ENCODE assay signal across 8 mouse cellular contexts in the genomic region with DNA sequence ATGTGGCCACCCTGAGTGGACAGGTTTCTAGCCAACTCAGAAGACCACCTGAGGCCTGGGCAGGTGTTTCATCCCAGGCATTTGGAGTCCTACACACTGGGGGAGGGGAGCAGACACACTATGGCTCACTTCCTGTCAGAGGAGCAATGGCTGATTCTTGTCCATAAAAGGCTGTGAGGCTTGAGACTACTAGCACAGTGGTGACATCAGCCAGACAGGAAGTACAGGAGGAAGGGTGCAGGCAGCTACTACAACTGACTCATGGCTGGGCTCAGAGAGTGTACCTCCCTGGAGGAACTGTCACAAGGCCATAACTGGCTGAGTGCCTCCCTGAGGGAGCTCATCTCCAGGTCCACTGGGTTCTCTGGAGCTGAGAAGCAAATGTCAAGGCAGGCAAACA. TPM values are rescaled to one million over a fixed set of nuclear protein-coding genes. Genes with fewer than 3 reads are reported as not detected.
A peak's percentile ranks its signal among the peaks of the same experiment; 100 is the strongest.
DNase-seq lines count a peak whose midpoint lies in the region; ATAC-seq and TF ChIP-seq lines count a peak whose summit lies in the region.

No protein-coding gene starts in this region.

- H3K27ac ChIP-seq in neural tube, embryonic 12.5 days: 0 out of 2 replicates have a peak overlapping the region, but pooled peaks have one; percentile 3
- H3K27ac ChIP-seq in embryonic fibroblast, embryonic 13.5 days (ENCODE audit: insufficient read depth, low read length): peak overlapping the region; percentile 95
- peak overlapping the region; percentile 77 for H3K27ac ChIP-seq in liver, embryonic 12.5 days
- H3K27ac ChIP-seq in small intestine, adult 2 months (ENCODE audit: insufficient read depth, low read depth, low read length): peak overlapping the region; percentile 91

- no peak for ATAC-seq in neural tube, embryonic 12.5 days (ENCODE audit: low FRiP score, low read depth)
- ATAC-seq in liver, embryonic 12.5 days: peak; percentile 35; the same call in 1 of the 2 replicates
- ATAC-seq in erythroid progenitor cell, adult 5-6 weeks (replicated peaks; ENCODE audit: low FRiP score, poor library complexity, severe bottlenecking): no peak

- TF ChIP-seq POLR2A in embryonic fibroblast, embryonic 13.5 days (IDR thresholded peaks at IDR 0.05; ENCODE audit: low read depth, low read length): no peak
- TF ChIP-seq POLR2A in small intestine, adult 2 months (IDR thresholded peaks at IDR 0.05; ENCODE audit: low read depth, low read length): no peak; the same call in 1 of the 2 replicates

- peaks cover 16% of the 10 kb centered on the region for H3K4me1 ChIP-seq in neural tube, embryonic 12.5 days
- H3K4me1 ChIP-seq in embryonic fibroblast, embryonic 13.5 days (ENCODE audit: control insufficient read depth, insufficient read depth, low read length): peaks cover 66% of the 10 kb centered on the region
- H3K4me1 ChIP-seq in liver, embryonic 12.5 days: peaks cover 84% of the 10 kb centered on the region
- peaks cover 50% of the 10 kb centered on the region for H3K4me1 ChIP-seq in small intestine, adult 2 months (ENCODE audit: control insufficient read depth, insufficient read depth, insufficient read length, low read length)

- TF ChIP-seq CTCF in embryonic fibroblast, embryonic 13.5 days (IDR thresholded peaks at IDR 0.05; ENCODE audit: borderline replicate concordance, insufficient read depth, low read length): no peak
- TF ChIP-seq CTCF in small intestine, adult 2 months (IDR thresholded peaks at IDR 0.05; ENCODE audit: extremely low read depth, insufficient read length, insufficient replicate concordance, low read depth, low read length): no peak

- no peak overlapping the region for H3K4me3 ChIP-seq in neural tube, embryonic 12.5 days
- no peak overlapping the region for H3K4me3 ChIP-seq in embryonic fibroblast, embryonic 13.5 days (ENCODE audit: insufficient read depth, low read length)
- no peak overlapping the region for H3K4me3 ChIP-seq in liver, embryonic 12.5 days
- no peak overlapping the region for H3K4me3 ChIP-seq in small intestine, adult 2 months (ENCODE audit: low read depth, low read length)

- DNase-seq in neural tube, embryonic 10.5 days (ENCODE audit: extremely low spot score, low spot score): no peak
- DNase-seq in R1 (ENCODE audit: low read depth, low spot score): peak; percentile 84
- DNase-seq in induced T-regulatory cell, adult 2 months (ENCODE audit: low read depth): peak; percentile 93

- H3K27me3 ChIP-seq in neural tube, embryonic 12.5 days (replicated peaks): no peaks in the 10 kb centered on the region
- no peaks in the 10 kb centered on the region for H3K27me3 ChIP-seq in liver, embryonic 12.5 days (replicated peaks)
- no peaks in the 10 kb centered on the region for H3K27me3 ChIP-seq in small intestine, adult 2 months (ENCODE audit: control insufficient read depth, insufficient read depth, low read length)

- no peaks in the 10 kb centered on the region for H3K9me3 ChIP-seq in neural tube, embryonic 12.5 days
- no peaks in the 10 kb centered on the region for H3K9me3 ChIP-seq in liver, embryonic 12.5 days (replicated peaks)

- no peak overlapping the region for H3K4me2 ChIP-seq in neural tube, embryonic 12.5 days (replicated peaks)
- H3K4me2 ChIP-seq in liver, embryonic 12.5 days: no peak overlapping the region

- H3K9ac ChIP-seq in neural tube, embryonic 12.5 days: no peak overlapping the region
- H3K9ac ChIP-seq in liver, embryonic 12.5 days: no peak overlapping the region

- H3K36me3 ChIP-seq in neural tube, embryonic 12.5 days: peaks cover 12% of the 10 kb centered on the region
- H3K36me3 ChIP-seq in liver, embryonic 12.5 days: peaks cover 95% of the 10 kb centered on the region
- H3K36me3 ChIP-seq in small intestine, adult 2 months (ENCODE audit: control insufficient read depth, insufficient read depth, low read length): peaks cover 76% of the 10 kb centered on the region

RNA-seq across cellular contexts. Expression of a gene that starts 41.5 kb away (rescaled TPM):
- polyA plus RNA-seq in neural tube, embryonic 12.5 days (2016; fragmentation: Nextera tagmentation; extraction: Ambion mirVana): 20.9 and 21.0 TPM in 2 replicates
- 718 and 1,071 TPM in 2 replicates for polyA plus RNA-seq in embryonic fibroblast, embryonic 13.5 days (2011; ENCODE audit: insufficient read length, low read depth, missing spikeins)
- polyA plus RNA-seq in liver, embryonic 12.5 days (2016; fragmentation: Nextera tagmentation; extraction: Ambion mirVana): 32.5 and 34.2 TPM in 2 replicates
- polyA plus RNA-seq in small intestine, adult 2 months (2012; rRNA removed): 44.8 and 89.4 TPM in 2 replicates
- 104 and 105 TPM in 2 replicates for total RNA-seq in erythroid progenitor cell, adult 5-6 weeks (2015; ENCODE audit: low replicate concordance)
- total RNA-seq in erythroid progenitor cell, adult 5-6 weeks (2017; ENCODE audit: low replicate concordance): 198 and 213 TPM in 2 replicates

RNA-seq across cellular contexts. Expression of a gene that starts 43.7 kb away (rescaled TPM):
- 0.26 and 0.48 TPM in 2 replicates for polyA plus RNA-seq in neural tube, embryonic 12.5 days (2016; fragmentation: Nextera tagmentation; extraction: Ambion mirVana)
- polyA plus RNA-seq in embryonic fibroblast, embryonic 13.5 days (2011; ENCODE audit: insufficient read length, low read depth, missing spikeins): 0.58 and 2.6 TPM in 2 replicates
- polyA plus RNA-seq in liver, embryonic 12.5 days (2016; fragmentation: Nextera tagmentation; extraction: Ambion mirVana): 25.8 and 26.7 TPM in 2 replicates
- polyA plus RNA-seq in small intestine, adult 2 months (2012; rRNA removed): 0.10 and 0.11 TPM in 2 replicates
- total RNA-seq in erythroid progenitor cell, adult 5-6 weeks (2015; ENCODE audit: low replicate concordance): 160 and 228 TPM in 2 replicates
- 210 and 246 TPM in 2 replicates for total RNA-seq in erythroid progenitor cell, adult 5-6 weeks (2017; ENCODE audit: low replicate concordance)

Comparison
In these comparisons a context has a peak if more than half of its experiments do, and no peak if none do; other contexts are left out.
1. H3K27ac ChIP-seq: peak in every context shown above with its lines; median percentile 95 in embryonic fibroblast, embryonic 13.5 days; 91 in small intestine, adult 2 months; 77 in liver, embryonic 12.5 days; 3 in neural tube, embryonic 12.5 days.